Mouse (Mus musculus): ENCODE measurements around the gene Mid1.

DNA sequence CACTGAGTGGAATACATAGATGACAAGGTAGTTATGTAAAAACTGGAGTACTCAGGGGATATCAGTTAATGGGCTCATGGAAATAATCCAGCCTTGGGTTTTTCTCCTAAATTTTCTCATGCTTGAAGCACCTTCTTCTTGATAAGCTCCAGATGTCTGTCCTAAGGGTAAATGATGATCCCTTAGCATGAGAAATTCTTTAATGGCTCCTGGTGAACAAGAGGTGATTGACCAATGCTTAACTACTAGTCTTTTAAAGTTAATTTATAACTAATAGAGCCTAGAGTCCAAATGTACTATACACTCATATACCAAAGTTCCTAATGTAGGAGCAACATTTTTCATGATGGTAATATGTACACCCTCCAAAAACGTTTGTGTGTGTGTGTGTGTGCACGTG is 218.7 kb downstream of the Mid1 start:
- TF ChIP-seq POLR2A (IDR thresholded peaks at IDR 0.05; ENCODE audit: insufficient read length, low read depth), result no peak
- no peak for TF ChIP-seq MYOD1 (IDR thresholded peaks at IDR 0.05; ENCODE audit: control insufficient read depth in 1 of 3, insufficient read length in 2 of 3, low read depth in 2 of 3)
- no peak for TF ChIP-seq POLR2AphosphoS2 (IDR thresholded peaks at IDR 0.05; ENCODE audit: insufficient read length, low read depth)
- TF ChIP-seq TCF3 (IDR thresholded peaks at IDR 0.05; ENCODE audit: insufficient read length, low read depth), result no peak
- no peak for TF ChIP-seq MAX (IDR thresholded peaks at IDR 0.05; ENCODE audit: low read depth)
- TF ChIP-seq TCF12 (IDR thresholded peaks at IDR 0.05; ENCODE audit: insufficient read depth, poor library complexity, severe bottlenecking), result no peak
- no peak for TF ChIP-seq USF1 (IDR thresholded peaks at IDR 0.05; ENCODE audit: low read depth)
- TF ChIP-seq REST (IDR thresholded peaks at IDR 0.05; ENCODE audit: insufficient read depth, insufficient read length), result no peak
- TF ChIP-seq E2F4 (IDR thresholded peaks at IDR 0.05; ENCODE audit: insufficient read depth), result no peak
- TF ChIP-seq MYOG (IDR thresholded peaks at IDR 0.05; ENCODE audit: control insufficient read depth in 1 of 3, insufficient read depth in 1 of 3, insufficient read length in 2 of 3, low read depth in 2 of 3), result no peak
- TF ChIP-seq CEBPB (IDR thresholded peaks at IDR 0.05; ENCODE audit: insufficient read depth, poor library complexity, severe bottlenecking), result no peak
- TF ChIP-seq SRF (IDR thresholded peaks at IDR 0.05; ENCODE audit: control insufficient read depth, insufficient read length, low read depth), result no peak

Measured in myocyte (in vitro differentiated cells).